Mouse (Mus musculus): ENCODE data around the gene Olfr33.

Gene Olfr33

GRCm38 (mm10) chr7:102718970-102719369, at the start of gene Olfr33:
Gene Olfr33, minus strand, starts transcription at chr7:102719070.
- no peak for DNase-seq (ENCODE audit: extremely low read depth, insufficient read length, low spot score)

GRCm38 (mm10) chr7:102759266-102759665, 40.4 kb upstream of the Olfr33 start, which contains the start of the genes Olfr560 and Olfr78:
Gene Olfr560, minus strand, starts transcription at chr7:102759366.
Gene Olfr78, minus strand, starts transcription at chr7:102759471.
- DNase-seq (ENCODE audit: extremely low read depth, insufficient read length, low spot score) = no peak

- no peak for DNase-seq (ENCODE audit: extremely low read depth, insufficient read length, low spot score)
Observed at GRCm38 (mm10) chr7:102752086-102752485, 33.2 kb upstream of the Olfr33 start.

- no peak for DNase-seq (ENCODE audit: extremely low read depth, insufficient read length, low spot score)
Observed at GRCm38 (mm10) chr7:102737705-102738104, 18.8 kb upstream of the Olfr33 start.

- no peak for DNase-seq (ENCODE audit: extremely low read depth, insufficient read length, low spot score)
Observed at GRCm38 (mm10) chr7:102733793-102734192, 14.9 kb upstream of the Olfr33 start.

DNA sequence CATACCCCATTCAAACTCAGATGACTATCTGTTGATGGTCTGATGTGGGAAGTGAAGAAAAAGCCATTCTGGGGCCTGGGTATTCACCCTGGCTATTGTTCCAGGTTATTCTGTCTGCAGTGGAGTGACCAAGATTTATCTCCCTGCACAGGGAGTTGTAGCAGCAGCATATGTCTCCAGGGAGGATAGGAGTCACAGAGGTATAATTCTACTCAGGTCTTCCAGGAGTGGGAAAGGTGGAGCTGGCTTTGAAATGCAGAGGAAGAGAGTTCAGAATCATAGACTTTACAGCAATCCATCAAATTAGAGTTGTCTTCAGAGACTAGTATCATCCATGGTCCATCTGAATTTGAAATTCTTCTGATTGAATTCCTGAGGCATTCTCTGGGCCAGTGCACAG, 8.5 kb upstream of the Olfr33 start, which contains the start of gene Olfr559:
Gene Olfr559 (minus strand): TSS at position 101 of the 400 bp plus-strand sequence.
- DNase-seq (ENCODE audit: extremely low read depth, insufficient read length, low spot score) = no peak

- DNase-seq (ENCODE audit: extremely low read depth, insufficient read length, low spot score) = no peak
Observed at GRCm38 (mm10) chr7:102701915-102702314, 17.0 kb downstream of the Olfr33 start, which contains the start of gene Olfr558. Gene Olfr558, plus strand, starts transcription at chr7:102702215.

- no peak for DNase-seq (ENCODE audit: extremely low read depth, insufficient read length, low spot score)
Observed at GRCm38 (mm10) chr7:102698461-102698860, 20.4 kb downstream of the Olfr33 start.

- DNase-seq (ENCODE audit: extremely low read depth, insufficient read length, low spot score) = no peak
Observed at GRCm38 (mm10) chr7:102695358-102696125, 23.3 kb downstream of the Olfr33 start, which contains the start of gene Olfr557. Gene Olfr557, plus strand, starts transcription at chr7:102695910.

- DNase-seq (ENCODE audit: extremely low read depth, insufficient read length, low spot score) = peak; percentile 86
Observed at GRCm38 (mm10) chr7:102686944-102687501, 31.8 kb downstream of the Olfr33 start, which contains the start of gene Trim68. Gene Trim68, minus strand, starts transcription at chr7:102687327.

GRCm38 (mm10) chr7:102681916-102682315, 37.0 kb downstream of the Olfr33 start:
- no peak for DNase-seq (ENCODE audit: extremely low read depth, insufficient read length, low spot score)

GRCm38 (mm10) chr7:102676225-102676624, 42.6 kb downstream of the Olfr33 start:
- DNase-seq (ENCODE audit: extremely low read depth, insufficient read length, low spot score) = no peak

- DNase-seq (ENCODE audit: extremely low read depth, insufficient read length, low spot score) = no peak
Observed at GRCm38 (mm10) chr7:102665378-102665777, 53.5 kb downstream of the Olfr33 start.

DNA sequence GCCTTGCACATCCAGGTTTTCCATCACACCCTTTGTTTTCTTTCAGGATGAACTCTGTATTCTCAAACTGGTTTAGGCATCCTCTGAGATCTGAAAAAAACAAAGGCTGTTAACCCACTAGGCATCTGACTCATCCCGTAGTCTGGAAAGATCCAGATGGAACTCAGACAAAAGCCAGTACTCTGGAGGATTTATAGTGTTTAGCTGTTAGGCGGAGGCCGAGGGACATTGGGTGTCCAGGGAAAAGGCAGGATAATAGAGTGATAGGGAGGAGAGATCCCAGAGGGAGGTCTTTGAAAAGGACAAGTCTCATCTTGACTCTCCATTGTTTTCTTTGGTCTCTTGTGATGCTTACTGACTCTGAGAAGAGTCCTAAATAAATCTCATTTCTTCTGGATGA, 54.3 kb downstream of the Olfr33 start, which contains the start of gene Olfr556:
Gene Olfr556 (plus strand): TSS at position 301 of the 400 bp plus-strand sequence.
- DNase-seq (ENCODE audit: extremely low read depth, insufficient read length, low spot score) = no peak
